In genomic region chr9:43972290-43972689, GRCm38 (mm10) we compare ENCODE assay signal across 8 mouse cellular contexts.
DNase-seq lines count a peak whose midpoint lies in the region; ATAC-seq and TF ChIP-seq lines count a peak whose summit lies in the region.

No protein-coding gene starts in this region.

- CTCF ChIA-PET in Patski (lab: Charles Lee) = interaction anchor here (0.8 to 1.9 kb wide), 3 partner anchors 12 to 52 kb away, joined by 3 to 6 read pairs (median 5); no protein-coding TSS in a partner anchor

- intact Hi-C loops in heart, postnatal 14 days (cut with DNase I) = loop anchor here (2.0 to 5.0 kb wide), 2 partner anchors 230 to 633 kb away; partner anchors contain the start of gene Nectin1

- ATAC-seq in kidney, embryonic 15.5 days (replicated peaks; ENCODE audit: low FRiP score) = no peak
- no peak for ATAC-seq in Patski

- no peaks in the 10 kb centered on the region for H3K9me3 ChIP-seq in kidney, embryonic 15.5 days (replicated peaks)

- H3K36me3 ChIP-seq in kidney, adult 2 months (ENCODE audit: control insufficient read depth, insufficient read depth, low read length) = no peaks in the 10 kb centered on the region
- no peaks in the 10 kb centered on the region for H3K36me3 ChIP-seq in kidney, embryonic 15.5 days

- no peak overlapping the region for H3K9ac ChIP-seq in kidney, embryonic 15.5 days

- DNase-seq in kidney, adult 2 months = peak; percentile 78
- DNase-seq in Patski (ENCODE audit: low read depth, low spot score) = peak; percentile 25
- DNase-seq in cerebellum, adult 9-11 months = peak; percentile 72
- peak; percentile 62 to 84 for DNase-seq in heart, postnatal 14 days
- peak; percentile 28 to 69 for DNase-seq in left cerebral cortex, adult 8-10 months (ENCODE audit: low spot score in 2 of 2)
- peak; percentile 75 for DNase-seq in retina, postnatal 1 day
- no peak for DNase-seq in yolk sac, embryonic 10.5 days (ENCODE audit: low spot score)

- peak; percentile 76 for TF ChIP-seq CTCF in kidney, adult 2 months (conservative IDR thresholded peaks at IDR 0.05; ENCODE audit: insufficient read depth, insufficient read length, low read depth, low read length)
- peak; percentile 84 for TF ChIP-seq CTCF in Patski (IDR thresholded peaks at IDR 0.05)

- H3K27me3 ChIP-seq in kidney, adult 2 months (replicated peaks; ENCODE audit: control insufficient read depth, insufficient read depth, low read length) = no peaks in the 10 kb centered on the region
- peaks cover 14% of the 10 kb centered on the region for H3K27me3 ChIP-seq in kidney, embryonic 15.5 days
- H3K27me3 ChIP-seq in Patski = peaks cover 16% of the 10 kb centered on the region

- H3K27ac ChIP-seq in kidney, adult 2 months (ENCODE audit: insufficient read depth, low read depth, low read length) = no peak overlapping the region
- H3K27ac ChIP-seq in kidney, embryonic 15.5 days = no peak overlapping the region

- no peak for TF ChIP-seq POLR2A in kidney, adult 2 months (IDR thresholded peaks at IDR 0.05; ENCODE audit: low read depth, low read length)

- no peak overlapping the region for H3K4me3 ChIP-seq in kidney, adult 2 months (ENCODE audit: insufficient read depth, low read depth, low read length)
- H3K4me3 ChIP-seq in kidney, embryonic 15.5 days (replicated peaks) = no peak overlapping the region

- POLR2A ChIA-PET in Patski (lab: Charles Lee) = interaction anchor here (1.6 kb wide), 1 partner anchor 12 kb away, joined by 3 read pairs; no protein-coding TSS in a partner anchor

- no peak overlapping the region for H3K4me2 ChIP-seq in kidney, embryonic 15.5 days

- WGBS in kidney, adult 2 months = 13% methylated on average over 3 of the region's 3 CpGs
- WGBS in kidney, embryonic 15.5 days = 8% methylated on average over 3 of the region's 3 CpGs

- no peaks in the 10 kb centered on the region for H3K4me1 ChIP-seq in kidney, adult 2 months (ENCODE audit: control insufficient read depth, insufficient read depth, low read length)
- H3K4me1 ChIP-seq in kidney, embryonic 15.5 days = 0 out of 2 replicates have a peak, but pooled peaks cover 3% of the 10 kb centered on the region

- in situ Hi-C loops in Patski (cut with MboI; ENCODE audit: low pct_unique_long_range_greater_than_20kb) = loop anchor here (5.0 to 25.0 kb wide), 3 partner anchors 55 to 635 kb away; partner anchors contain the start of gene Nectin1
